Comparison of ENCODE assay signal across 20 mouse cellular contexts in the genomic region with DNA sequence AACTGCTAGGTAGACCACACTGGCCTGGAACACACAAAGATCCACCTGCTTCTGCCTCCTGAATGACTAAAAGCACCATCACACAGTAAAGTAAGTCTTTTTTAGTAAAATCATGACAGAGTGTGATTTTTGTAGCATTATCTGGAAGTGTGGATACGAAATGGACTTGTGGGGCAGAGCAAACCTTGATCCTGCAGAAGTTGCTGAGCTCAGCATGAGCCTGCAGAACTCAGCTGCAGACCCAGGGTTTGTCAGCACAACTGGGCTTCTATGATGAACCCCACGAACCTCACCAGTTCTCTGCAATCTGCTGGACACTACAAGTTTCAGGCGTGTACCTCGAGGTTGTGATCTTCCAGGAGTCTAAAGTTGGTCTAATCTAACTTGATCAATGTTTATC. TPM values are rescaled to one million over a fixed set of nuclear protein-coding genes. Genes with fewer than 3 reads are reported as not detected.
DNase-seq lines count a peak whose midpoint lies in the region; ATAC-seq and TF ChIP-seq lines count a peak whose summit lies in the region.
"Had no signal": no experiment of that assay in that cellular context is flagged by ENCODE, and none has a peak within 500 bp of the region (broad histone marks: within the 10 kb centered on the region; RNA-seq: fewer than 3 reads in every experiment).

No protein-coding gene starts in this region.

- no peaks in the 10 kb centered on the region for H3K36me3 ChIP-seq in intestine, embryonic 16.5 days (ENCODE audit: control insufficient read depth, insufficient read depth, low read length)
- H3K36me3 ChIP-seq in intestine, postnatal 0 days (ENCODE audit: control insufficient read depth, insufficient read depth), result no peaks in the 10 kb centered on the region
- no peaks in the 10 kb centered on the region for H3K36me3 ChIP-seq in spleen, adult 2 months (ENCODE audit: control insufficient read depth, insufficient read depth, low read length)
- H3K36me3 ChIP-seq in liver, embryonic 13.5 days, result no peaks in the 10 kb centered on the region
- no peaks in the 10 kb centered on the region for H3K36me3 ChIP-seq in small intestine, adult 2 months (ENCODE audit: control insufficient read depth, insufficient read depth, low read length)
- no peaks in the 10 kb centered on the region for H3K36me3 ChIP-seq in hindbrain, embryonic 13.5 days
- H3K36me3 ChIP-seq: G1E; midbrain, embryonic 13.5 days had no signal

- peaks cover 30% of the 10 kb centered on the region for H3K4me1 ChIP-seq in intestine, embryonic 16.5 days (ENCODE audit: control insufficient read depth, insufficient read depth, low read length)
- H3K4me1 ChIP-seq in intestine, postnatal 0 days (replicated peaks; ENCODE audit: control insufficient read depth, insufficient read depth, low read length), result peaks cover 14% of the 10 kb centered on the region; the same call in 1 of the 2 replicates
- peaks cover 17% of the 10 kb centered on the region; the same call in 1 of the 2 replicates for H3K4me1 ChIP-seq in spleen, adult 2 months (ENCODE audit: control insufficient read depth, insufficient read depth, insufficient read length)
- H3K4me1 ChIP-seq in liver, embryonic 13.5 days (replicated peaks), result peaks cover 66% of the 10 kb centered on the region
- H3K4me1 ChIP-seq in small intestine, adult 2 months (ENCODE audit: control insufficient read depth, insufficient read depth, insufficient read length, low read length), result peaks cover 25% of the 10 kb centered on the region; the same call in 1 of the 2 replicates
- 0 out of 2 replicates have a peak, but pooled peaks cover 2% of the 10 kb centered on the region for H3K4me1 ChIP-seq in hindbrain, embryonic 13.5 days (replicated peaks)
- H3K4me1 ChIP-seq: midbrain, embryonic 13.5 days had no signal

- TF ChIP-seq CTCF in intestine, postnatal 0 days (IDR thresholded peaks at IDR 0.05; ENCODE audit: low read depth), result no peak
- no peak for TF ChIP-seq CTCF in spleen, adult 2 months (IDR thresholded peaks at IDR 0.05; ENCODE audit: extremely low read depth, insufficient read depth, insufficient read length, insufficient replicate concordance)
- TF ChIP-seq CTCF in small intestine, adult 2 months (IDR thresholded peaks at IDR 0.05; ENCODE audit: extremely low read depth, insufficient read length, insufficient replicate concordance, low read depth, low read length), result no peak

- H3K9me3 ChIP-seq in intestine, embryonic 16.5 days (ENCODE audit: control insufficient read depth, low read length), result no peaks in the 10 kb centered on the region
- no peaks in the 10 kb centered on the region for H3K9me3 ChIP-seq in intestine, postnatal 0 days (ENCODE audit: control insufficient read depth)
- no peaks in the 10 kb centered on the region for H3K9me3 ChIP-seq in liver, embryonic 13.5 days (replicated peaks)
- no peaks in the 10 kb centered on the region for H3K9me3 ChIP-seq in hindbrain, embryonic 13.5 days
- H3K9me3 ChIP-seq: G1E; midbrain, embryonic 13.5 days had no signal

- TF ChIP-seq POLR2A in spleen, adult 2 months (IDR thresholded peaks at IDR 0.05; ENCODE audit: low read depth, low read length), result no peak
- TF ChIP-seq POLR2A in small intestine, adult 2 months (IDR thresholded peaks at IDR 0.05; ENCODE audit: low read depth, low read length), result no peak

- no peak overlapping the region for H3K9ac ChIP-seq in intestine, embryonic 16.5 days (ENCODE audit: low read depth, low read length)
- H3K9ac ChIP-seq in intestine, postnatal 0 days (ENCODE audit: low read depth, low read length), result no peak overlapping the region
- no peak overlapping the region for H3K9ac ChIP-seq in liver, embryonic 13.5 days
- no peak overlapping the region for H3K9ac ChIP-seq in hindbrain, embryonic 13.5 days
- H3K9ac ChIP-seq: midbrain, embryonic 13.5 days had no signal

- no peak for ATAC-seq in intestine, embryonic 16.5 days
- no peak for ATAC-seq in intestine, postnatal 0 days
- ATAC-seq in liver, embryonic 13.5 days (ENCODE audit: low read depth), result 0 out of 2 replicates have a peak, but pooled peaks have one; percentile 19
- ATAC-seq in hindbrain, embryonic 13.5 days (ENCODE audit: low FRiP score), result no peak
- ATAC-seq: CD4-positive, CD25-positive, alpha-beta regulatory T cell, adult 4 months; midbrain, embryonic 13.5 days; Patski had no signal

- no peaks in the 10 kb centered on the region for H3K27me3 ChIP-seq in intestine, embryonic 16.5 days (replicated peaks; ENCODE audit: control insufficient read depth, insufficient read depth, low read length)
- H3K27me3 ChIP-seq in intestine, postnatal 0 days (replicated peaks; ENCODE audit: control insufficient read depth, insufficient read depth, low read length), result no peaks in the 10 kb centered on the region
- H3K27me3 ChIP-seq in spleen, adult 2 months (ENCODE audit: control insufficient read depth, insufficient read depth, low read length), result no peaks in the 10 kb centered on the region
- no peaks in the 10 kb centered on the region for H3K27me3 ChIP-seq in liver, embryonic 13.5 days
- no peaks in the 10 kb centered on the region for H3K27me3 ChIP-seq in small intestine, adult 2 months (ENCODE audit: control insufficient read depth, insufficient read depth, low read length)
- no peaks in the 10 kb centered on the region for H3K27me3 ChIP-seq in hindbrain, embryonic 13.5 days
- H3K27me3 ChIP-seq: midbrain, embryonic 13.5 days; Patski had no signal

- no peak overlapping the region for H3K4me2 ChIP-seq in intestine, embryonic 16.5 days (ENCODE audit: low read depth, low read length)
- H3K4me2 ChIP-seq in intestine, postnatal 0 days (replicated peaks; ENCODE audit: low read depth), result no peak overlapping the region
- H3K4me2 ChIP-seq in liver, embryonic 13.5 days, result no peak overlapping the region
- H3K4me2 ChIP-seq in hindbrain, embryonic 13.5 days, result no peak overlapping the region
- H3K4me2 ChIP-seq: heart, embryonic 11.5 days; midbrain, embryonic 13.5 days had no signal

- H3K27ac ChIP-seq in intestine, embryonic 16.5 days (ENCODE audit: low read length), result peak overlapping the region; percentile 13; the same call in 1 of the 2 replicates
- H3K27ac ChIP-seq in intestine, postnatal 0 days (ENCODE audit: low read depth, low read length), result no peak overlapping the region
- H3K27ac ChIP-seq in spleen, adult 2 months (ENCODE audit: insufficient read depth, low read length), result peak overlapping the region; percentile 34
- peak overlapping the region; percentile 57 for H3K27ac ChIP-seq in liver, embryonic 13.5 days
- H3K27ac ChIP-seq in small intestine, adult 2 months (ENCODE audit: insufficient read depth, low read depth, low read length), result 0 out of 2 replicates have a peak overlapping the region, but pooled peaks have one; percentile 13
- H3K27ac ChIP-seq in hindbrain, embryonic 13.5 days, result no peak overlapping the region
- H3K27ac ChIP-seq: midbrain, embryonic 13.5 days had no signal

- H3K4me3 ChIP-seq in intestine, embryonic 16.5 days (ENCODE audit: low read length), result no peak overlapping the region
- no peak overlapping the region for H3K4me3 ChIP-seq in intestine, postnatal 0 days (ENCODE audit: low read depth, low read length)
- H3K4me3 ChIP-seq in spleen, adult 2 months (ENCODE audit: extremely low read depth, insufficient read depth, insufficient read length), result no peak overlapping the region
- H3K4me3 ChIP-seq in liver, embryonic 13.5 days (replicated peaks), result no peak overlapping the region
- no peak overlapping the region for H3K4me3 ChIP-seq in small intestine, adult 2 months (ENCODE audit: low read depth, low read length)
- no peak overlapping the region for H3K4me3 ChIP-seq in hindbrain, embryonic 13.5 days
- H3K4me3 ChIP-seq: midbrain, embryonic 13.5 days had no signal

- DNase-seq in spleen, adult 2 months (ENCODE audit: low read depth in 1 of 2, low spot score in 2 of 2), result no peak
- no peak for DNase-seq in spleen, adult 18-20 months
- DNase-seq in liver, embryonic 13.5 days, result no peak
- no peak for DNase-seq in ovary, adult 18-20 months (ENCODE audit: low spot score)
- DNase-seq: adrenal gland, postnatal 36 days; cerebellum, adult 18-20 months; cerebellum, postnatal 14 days; lung, postnatal 10 days; right cerebral cortex, postnatal 14 days; thymus, adult 18-20 months; thymus, postnatal 36 days had no signal

- WGBS in intestine, embryonic 16.5 days, result 58% methylated on average over 4 of the region's 4 CpGs
- WGBS in intestine, postnatal 0 days, result 33% methylated on average over 4 of the region's 4 CpGs
- 62% methylated on average over 4 of the region's 4 CpGs for WGBS in spleen, adult 2 months
- WGBS in liver, embryonic 13.5 days (ENCODE audit: insufficient replicate concordance), result 49% methylated on average over 4 of the region's 4 CpGs
- 50% methylated on average over 4 of the region's 4 CpGs for WGBS in small intestine, adult 2 months
- 91% methylated on average over 4 of the region's 4 CpGs for WGBS in hindbrain, embryonic 13.5 days

RNA-seq across cellular contexts. Expression of gene Elmo1, which starts 37.7 kb away (rescaled TPM):
- polyA plus RNA-seq in intestine, embryonic 16.5 days (2015; fragmentation: Nextera tagmentation; extraction: Ambion mirVana), result 14.4 and 17.5 TPM in 2 replicates
- polyA plus RNA-seq in intestine, postnatal 0 days (2015; fragmentation: Nextera tagmentation; extraction: Ambion mirVana), result 8.2 and 8.6 TPM in 2 replicates
- 33.3 and 36.2 TPM in 2 replicates for polyA plus RNA-seq in spleen, adult 2 months (2012; rRNA removed)
- polyA plus RNA-seq in liver, embryonic 13.5 days (2015; fragmentation: Nextera tagmentation; extraction: Ambion mirVana), result 3.1 and 4.1 TPM in 2 replicates
- polyA plus RNA-seq in small intestine, adult 2 months (2012; rRNA removed), result 10.7 and 23.8 TPM in 2 replicates
- polyA plus RNA-seq in hindbrain, embryonic 13.5 days (2015; fragmentation: Nextera tagmentation; extraction: Ambion mirVana), result 45.8 and 45.9 TPM in 2 replicates
- polyA plus RNA-seq: G1E had no signal

Comparison
In these comparisons a context has a peak if more than half of its experiments do, and no peak if none do; other contexts are left out.
1. H3K27ac ChIP-seq: peak in intestine, embryonic 16.5 days (single experiment), spleen, adult 2 months (single experiment), liver, embryonic 13.5 days (single experiment) and small intestine, adult 2 months (single experiment); none in intestine, postnatal 0 days (single experiment) and hindbrain, embryonic 13.5 days (single experiment).